Mouse (Mus musculus) embryonic stem cell, embryonic (primary cell): ENCODE results near the gene Bag2.

Experiments used
- CTCF ChIA-PET, 4 experiments: fragments of 300-600 bp in 2 of 4; fragments of 350-600 bp in 2 of 4; sonication (Branson Sonifier 250); formaldehyde crosslinking; loops; one replicate each; lab custom pipeline; 2022; ENCODE audit warnings: inconsistent platforms in 2 of 4; lab: Charles Lee
- POLR2A ChIA-PET, 4 experiments: fragments of 300-600 bp in 2 of 4; fragments of 350-600 bp in 2 of 4; sonication (Branson Sonifier 250); formaldehyde crosslinking; loops; one replicate each; lab custom pipeline; 2022; ENCODE audit warnings: antibody characterized with exemption in 4 of 4, inconsistent platforms in 1 of 4; lab: Charles Lee

Bag2 gene

GRCm38 (mm10) chr1:33757491-33758041 lies at the start of gene Bag2:
Bag2 (minus strand) TSS chr1:33757795.
- POLR2A ChIA-PET = interaction anchor here in 2 of 4 experiments (0.7 to 1.6 kb wide), 6 partner anchors 10 to 49 kb away, joined by 3 to 5 read pairs (median 4); no protein-coding TSS in a partner anchor

GRCm38 (mm10) chr1:33803323-33803722 lies 45.7 kb upstream of the Bag2 start:
- ChIA-PET CTCF (interaction anchor here in 1 of 4 experiments (0.6 kb wide), 1 partner anchor 12 kb away, joined by 7 read pairs; no protein-coding TSS in a partner anchor), POLR2A (interaction anchor here in 2 of 4 experiments (1.0 to 6.6 kb wide), 7 partner anchors 10 to 161 kb away, joined by 3 to 48 read pairs (median 4); partner anchors contain the start of gene Zfp451 (in 2 of the 2))

More at GRCm38 (mm10) chr1:33757491-33758041, at the start of gene Bag2:
- CTCF ChIA-PET = interaction anchor here in 1 of 4 experiments (1.5 kb wide), 1 partner anchor 15 kb away, joined by 7 read pairs; no protein-coding TSS in a partner anchor

- ChIA-PET POLR2A (interaction anchor here in 2 of 4 experiments (1.1 to 1.9 kb wide), 4 partner anchors 10 to 511 kb away, joined by 3 to 6 read pairs (median 4); partner anchors contain the start of gene Zfp451 (in 1 of the 2)), CTCF (no interaction called here)
Observed at GRCm38 (mm10) chr1:33799620-33800019, 42.0 kb upstream of the Bag2 start.

- ChIA-PET POLR2A (interaction anchor here in 2 of 4 experiments (0.8 to 1.0 kb wide), 3 partner anchors 25 to 30 kb away, joined by 3 read pairs; partner anchors contain the start of gene Zfp451 (in 1 of the 2)), CTCF (no interaction called here)
Observed at GRCm38 (mm10) chr1:33788493-33788892, 30.9 kb upstream of the Bag2 start.

- POLR2A ChIA-PET = interaction anchor here in 2 of 4 experiments (0.8 to 1.2 kb wide), 4 partner anchors 25 to 30 kb away, joined by 3 read pairs; partner anchors contain the start of gene Zfp451 (in 1 of the 2)
- CTCF ChIA-PET = no interaction called here
Observed at GRCm38 (mm10) chr1:33788072-33788471, 30.5 kb upstream of the Bag2 start.

- CTCF ChIA-PET = no interaction called here
- POLR2A ChIA-PET = interaction anchor here in 2 of 4 experiments (0.8 to 3.7 kb wide), 5 partner anchors 10 to 30 kb away, joined by 3 to 14 read pairs (median 4); partner anchors contain the start of gene Zfp451 (in 1 of the 2)
Observed at GRCm38 (mm10) chr1:33784561-33784960, 27.0 kb upstream of the Bag2 start.

GRCm38 (mm10) chr1:33776175-33776611 lies 18.6 kb upstream of the Bag2 start:
- POLR2A ChIA-PET = interaction anchor here in 1 of 4 experiments (1.3 kb wide), 1 partner anchor 38 kb away, joined by 6 read pairs; the partner anchor contains the start of gene Zfp451
- CTCF ChIA-PET = no interaction called here

GRCm38 (mm10) chr1:33772106-33772505 lies 14.5 kb upstream of the Bag2 start:
- CTCF ChIA-PET = no interaction called here
- POLR2A ChIA-PET = interaction anchor here in 1 of 4 experiments (0.6 kb wide), 1 partner anchor 266 kb away, joined by 4 read pairs; no protein-coding TSS in a partner anchor

GRCm38 (mm10) chr1:33771621-33772020 lies 14.0 kb upstream of the Bag2 start:
- CTCF ChIA-PET = interaction anchor here in 1 of 4 experiments (0.6 kb wide), 1 partner anchor 79 kb away, joined by 4 read pairs; no protein-coding TSS in a partner anchor
- POLR2A ChIA-PET = no interaction called here

GRCm38 (mm10) chr1:33768827-33769226 lies 11.2 kb upstream of the Bag2 start:
- POLR2A ChIA-PET = interaction anchor here in 3 of 4 experiments (0.6 to 1.6 kb wide), 7 partner anchors 9 to 143 kb away, joined by 3 to 6 read pairs (median 4); partner anchors contain the start of gene Bag2 (in 2 of the 3)
- CTCF ChIA-PET = interaction anchor here in 1 of 4 experiments (0.9 kb wide), 1 partner anchor 17 kb away, joined by 3 read pairs; no protein-coding TSS in a partner anchor

- CTCF ChIA-PET = interaction anchor here in 1 of 4 experiments (0.9 kb wide), 1 partner anchor 18 kb away, joined by 3 read pairs; no protein-coding TSS in a partner anchor
- POLR2A ChIA-PET = interaction anchor here in 3 of 4 experiments (0.6 to 1.8 kb wide), 8 partner anchors 8 to 144 kb away, joined by 3 to 6 read pairs (median 4); partner anchors contain the start of gene Bag2 (in 2 of the 3)
Observed at GRCm38 (mm10) chr1:33768091-33768787, 10.6 kb upstream of the Bag2 start.

- POLR2A ChIA-PET = interaction anchor here in 3 of 4 experiments (1.0 to 1.8 kb wide), 3 partner anchors 8 to 17 kb away, joined by 3 to 4 read pairs (median 4); partner anchors contain the start of gene Bag2 (in 1 of the 3)
- CTCF ChIA-PET = no interaction called here
Observed at GRCm38 (mm10) chr1:33766520-33767508, 9.2 kb upstream of the Bag2 start.

GRCm38 (mm10) chr1:33765468-33766080 lies 8.0 kb upstream of the Bag2 start:
- CTCF ChIA-PET = no interaction called here
- POLR2A ChIA-PET = interaction anchor here in 1 of 4 experiments (1.0 kb wide), 1 partner anchor 10 kb away, joined by 3 read pairs; no protein-coding TSS in a partner anchor

GRCm38 (mm10) chr1:33763826-33764225 lies 6.2 kb upstream of the Bag2 start:
- POLR2A ChIA-PET = interaction anchor here in 1 of 4 experiments (1.1 kb wide), 1 partner anchor 200 kb away, joined by 3 read pairs; no protein-coding TSS in a partner anchor

GRCm38 (mm10) chr1:33758488-33758887 lies 893 bp upstream of the Bag2 start:
- ChIA-PET POLR2A (interaction anchor here in 3 of 4 experiments (0.6 to 1.6 kb wide), 5 partner anchors 9 to 287 kb away, joined by 3 to 5 read pairs (median 4); no protein-coding TSS in a partner anchor), CTCF (interaction anchor here in 1 of 4 experiments (1.5 kb wide), 1 partner anchor 16 kb away, joined by 7 read pairs; no protein-coding TSS in a partner anchor)

More at GRCm38 (mm10) chr1:33763826-33764225, 6.2 kb upstream of the Bag2 start:
- CTCF ChIA-PET = no interaction called here

- CTCF ChIA-PET = interaction anchor here in 1 of 4 experiments (1.5 kb wide), 1 partner anchor 14 kb away, joined by 7 read pairs; no protein-coding TSS in a partner anchor
- POLR2A ChIA-PET = interaction anchor here in 1 of 4 experiments (0.7 to 1.6 kb wide), 3 partner anchors 11 to 49 kb away, joined by 3 to 4 read pairs (median 4); no protein-coding TSS in a partner anchor
Observed at GRCm38 (mm10) chr1:33757033-33757413, 572 bp downstream of the Bag2 start.
